Mouse (Mus musculus) fat pad, adult 2 months (tissue): Measurements from ENCODE around the gene Nxn.
"Not testable (repeated sequence)": the region's sequence is repeated elsewhere in the genome, so short reads cannot be mapped to it uniquely, and the experiment has no call there.

Source experiments
- DNase-seq: peaks from one replicate; pipeline ENCODE4 v3.0.0-alpha.2; 2011; ENCODE audit warnings: low read depth, low spot score; ENCODE audit errors: extremely low read depth

Nxn gene

DNA sequence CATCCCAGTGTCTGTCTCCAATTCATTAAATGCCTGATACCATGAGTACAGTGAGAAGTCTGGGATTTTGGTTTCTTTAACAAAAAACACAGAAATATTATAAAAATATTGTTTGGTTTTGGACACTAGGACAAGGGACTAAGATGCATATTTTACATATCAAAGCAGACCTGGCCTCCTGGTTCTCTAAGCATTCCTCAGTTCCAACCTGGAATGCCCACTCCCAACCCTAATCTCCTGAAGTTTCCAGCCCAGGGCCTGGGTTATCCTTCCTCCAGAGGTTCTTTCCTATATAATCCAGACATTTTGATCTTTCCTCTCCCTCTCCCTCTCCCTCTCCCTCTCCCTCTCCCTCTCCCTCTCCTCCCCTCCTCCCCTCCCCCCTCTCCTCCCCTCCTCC, 173.9 kb downstream of the Nxn start:
- no peak for DNase-seq

DNA sequence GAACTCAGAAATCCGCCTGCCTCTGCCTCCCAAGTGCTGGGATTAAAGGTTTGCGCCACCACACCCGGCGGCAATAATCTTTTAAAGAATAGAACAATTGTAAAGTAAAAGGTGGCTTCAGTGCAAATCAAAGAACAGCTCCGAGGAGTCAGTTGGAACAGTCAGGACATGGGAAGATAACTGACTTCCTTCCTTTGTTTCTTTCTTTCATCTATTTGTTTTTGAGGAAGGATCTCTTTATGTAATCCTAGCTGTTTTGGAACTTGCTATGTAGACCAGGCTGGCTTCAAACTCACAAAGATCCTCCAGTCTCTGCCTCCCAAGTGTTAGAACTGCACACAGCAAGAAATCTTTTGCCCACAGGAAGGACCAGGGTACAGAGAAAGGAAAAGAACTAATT, 174.3 kb downstream of the Nxn start:
- no peak for DNase-seq

DNA sequence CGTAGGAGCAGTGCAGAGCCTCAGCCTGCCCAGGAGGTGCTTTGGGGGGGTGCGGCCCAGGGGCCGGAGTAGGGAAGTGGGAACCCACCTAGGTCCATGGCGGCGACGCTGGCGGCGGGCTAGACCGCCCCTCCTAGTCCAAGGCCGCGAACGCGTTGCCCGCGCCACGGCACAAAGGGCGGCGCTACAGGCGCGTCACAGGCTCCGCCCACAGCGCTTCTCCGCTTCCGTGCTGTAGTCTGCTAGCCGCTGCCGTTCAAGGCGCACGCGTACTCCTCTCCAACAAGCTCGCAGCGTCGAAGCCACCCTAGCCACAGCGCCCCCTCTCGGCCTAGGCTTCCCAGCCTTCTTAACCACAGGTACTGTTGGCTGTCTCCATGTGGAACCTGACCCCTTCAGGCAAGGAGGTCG, 181.5 kb downstream of the Nxn start, which contains the start of the genes Dbil5 and Gemin4:
Gene Dbil5 (plus strand): TSS at position 219 of the 411 bp plus-strand sequence.
Gene Gemin4 (minus strand): TSS at position 275 of the 411 bp plus-strand sequence.
- DNase-seq, result peak; percentile 45

DNA sequence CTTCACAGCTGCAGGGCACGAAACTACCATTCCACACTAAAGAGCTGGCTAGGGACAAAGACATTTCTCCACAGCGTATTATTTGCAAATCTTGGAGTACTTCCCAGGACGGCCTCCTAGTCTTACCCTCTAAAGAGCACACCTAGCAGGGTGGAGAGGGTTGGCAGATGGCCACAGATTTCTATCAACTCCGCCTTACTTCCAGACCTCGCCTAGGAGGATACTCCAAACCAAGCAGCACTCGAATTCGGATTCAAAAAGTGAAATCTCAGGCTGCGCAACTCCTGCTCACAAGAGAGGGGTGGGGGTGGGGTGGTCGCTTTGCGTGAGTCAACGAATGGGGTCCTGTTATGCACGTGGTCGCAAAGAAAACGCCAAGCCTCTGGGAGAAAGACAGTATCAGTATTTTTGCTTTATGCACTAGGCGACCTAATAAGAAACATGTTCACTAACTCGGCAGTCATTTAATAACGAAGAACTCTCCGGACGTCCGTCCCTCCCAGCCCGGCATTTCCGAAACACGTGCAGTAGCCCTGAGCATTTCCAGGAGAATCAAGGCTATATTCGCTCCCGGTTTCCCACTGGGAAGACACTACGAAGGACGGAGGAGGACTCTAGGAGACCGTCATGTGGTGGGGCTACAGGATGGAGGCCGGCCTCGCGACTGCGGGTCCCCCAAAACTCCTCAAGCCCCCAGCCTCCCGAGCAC, 182.1 kb downstream of the Nxn start:
- peak; percentile 100 for DNase-seq

DNA sequence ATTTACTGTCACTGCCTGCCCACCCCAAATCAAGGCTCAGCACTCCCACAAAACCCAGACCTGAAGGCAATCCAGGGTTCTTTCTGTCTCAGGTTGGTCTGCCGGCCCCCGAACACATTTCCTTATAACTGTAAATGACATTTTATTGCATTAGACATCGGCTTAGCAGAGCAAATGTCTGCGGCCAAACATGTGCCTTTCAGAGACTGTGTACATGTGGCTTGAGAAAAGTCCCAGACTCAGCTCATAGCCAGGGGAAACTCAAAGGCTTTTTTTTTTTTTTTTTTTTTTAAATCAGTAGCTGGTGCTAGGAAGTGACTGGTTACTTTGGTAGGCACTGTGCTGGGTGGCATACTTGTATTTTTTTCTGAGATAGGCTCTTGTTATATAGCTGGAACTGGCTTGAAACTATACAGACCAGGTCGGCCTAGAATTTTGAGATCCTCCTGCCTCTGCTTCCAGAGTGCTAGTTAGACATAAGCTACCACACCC, 182.8 kb downstream of the Nxn start:
- DNase-seq, result no peak

DNA sequence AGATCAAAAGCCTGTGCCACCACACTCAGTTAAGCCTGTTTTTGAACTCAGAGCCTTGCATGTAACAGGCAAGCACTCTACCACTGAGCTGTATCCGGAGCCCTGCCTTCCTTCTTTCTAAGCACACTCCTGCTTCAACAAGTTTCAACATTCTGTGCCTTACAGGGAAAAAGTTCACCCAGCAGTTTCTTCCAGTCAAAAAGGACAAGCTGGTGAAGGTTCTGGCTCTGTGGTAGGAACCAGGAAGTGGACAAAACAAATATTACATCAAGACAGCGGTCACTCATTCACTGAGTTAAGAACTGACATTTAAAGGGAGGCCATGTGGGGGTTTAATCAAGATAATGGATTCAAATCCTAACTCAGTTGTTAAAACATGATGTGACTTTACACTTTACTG, 183.9 kb downstream of the Nxn start:
- DNase-seq, result no peak

DNA sequence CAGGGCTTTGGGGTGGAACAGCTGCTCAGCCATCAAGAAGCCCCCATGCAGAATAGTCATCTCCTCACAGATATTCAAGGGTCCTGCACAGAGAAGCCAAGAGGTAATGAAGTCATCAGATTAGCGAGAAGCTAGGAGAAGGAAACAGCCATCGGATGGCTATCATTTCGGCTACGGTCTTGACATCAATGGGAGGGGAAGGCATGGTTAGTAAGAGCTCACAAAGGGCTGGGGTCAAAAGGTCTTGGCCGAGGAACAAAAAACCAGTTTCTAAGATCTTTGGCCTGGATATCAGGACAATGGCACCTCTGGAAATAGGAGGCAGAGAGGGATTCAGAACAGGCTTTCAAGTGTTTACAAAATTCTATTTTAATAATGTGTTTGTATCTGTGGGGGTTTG, 185.1 kb downstream of the Nxn start:
- no peak for DNase-seq

DNA sequence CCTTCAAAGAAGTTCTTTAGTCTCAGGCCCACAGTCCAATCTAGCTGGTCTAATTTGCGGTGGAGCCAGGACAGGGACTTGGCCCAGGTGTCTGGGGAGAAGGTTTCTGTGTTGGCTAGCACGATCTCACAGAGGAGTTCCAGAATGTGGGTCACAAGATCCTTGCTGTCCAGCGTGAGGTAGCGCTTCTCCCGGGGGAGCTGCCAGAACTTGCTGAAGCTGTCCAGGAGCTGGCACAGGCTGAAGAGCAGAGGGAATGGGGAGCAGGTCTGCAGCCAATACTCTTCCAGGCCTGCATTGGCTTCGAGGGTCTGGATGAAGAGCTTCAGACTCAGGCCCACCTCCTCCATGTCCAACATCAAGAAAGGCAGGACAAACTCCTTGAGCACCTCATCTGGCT, 187.3 kb downstream of the Nxn start:
- DNase-seq, result not testable (repeated sequence)

DNA sequence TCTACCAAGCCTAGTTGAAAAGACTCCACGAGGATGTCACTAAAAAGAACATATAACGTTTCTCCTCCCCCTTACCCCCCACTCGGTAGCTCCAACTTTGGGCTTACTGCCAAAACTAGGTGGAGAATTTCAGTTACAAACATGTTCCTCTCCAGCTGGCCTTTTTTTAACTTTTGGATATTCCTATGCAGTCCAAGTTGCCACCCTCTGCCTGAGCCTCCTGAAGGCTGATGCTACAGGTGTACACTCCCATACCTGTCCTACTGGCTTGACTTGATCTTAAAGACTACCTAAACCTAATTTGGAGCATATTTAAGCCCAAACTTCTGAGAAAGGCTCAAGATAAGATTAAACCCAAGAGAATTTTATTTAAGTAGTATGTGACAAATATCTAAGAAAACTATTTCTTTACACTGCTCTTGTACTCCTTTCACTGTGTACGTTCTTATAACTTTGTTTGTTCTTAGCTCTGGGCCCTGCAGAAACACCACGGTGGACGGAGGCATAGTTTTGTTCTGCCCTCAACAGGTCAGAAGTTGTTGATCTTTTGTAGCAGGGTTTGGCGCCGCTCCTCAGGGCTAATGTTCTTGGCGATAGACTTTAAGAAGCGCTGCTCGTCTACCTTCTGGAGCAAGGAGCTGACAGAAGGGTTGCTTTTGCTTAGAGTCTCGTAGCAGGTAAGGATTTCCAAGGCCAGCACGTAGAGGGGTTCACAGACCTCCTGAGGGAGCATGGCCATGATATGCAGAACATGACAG, 188.5 kb downstream of the Nxn start:
- DNase-seq, result no peak
